Mouse (Mus musculus) frontal cortex, postnatal 25 days (tissue): ENCODE data around the gene Dus3l.

ENCODE experiments used
- DNase-seq, 2 experiments: peaks; one replicate each; pipeline ENCODE4 v3.0.0; 2022; ENCODE audit warnings: low spot score in 2 of 2

Gene Dus3l

GRCm38 (mm10) chr17:56789286-56789685, 24.7 kb downstream of the Dus3l start:
- no peak for DNase-seq

DNA sequence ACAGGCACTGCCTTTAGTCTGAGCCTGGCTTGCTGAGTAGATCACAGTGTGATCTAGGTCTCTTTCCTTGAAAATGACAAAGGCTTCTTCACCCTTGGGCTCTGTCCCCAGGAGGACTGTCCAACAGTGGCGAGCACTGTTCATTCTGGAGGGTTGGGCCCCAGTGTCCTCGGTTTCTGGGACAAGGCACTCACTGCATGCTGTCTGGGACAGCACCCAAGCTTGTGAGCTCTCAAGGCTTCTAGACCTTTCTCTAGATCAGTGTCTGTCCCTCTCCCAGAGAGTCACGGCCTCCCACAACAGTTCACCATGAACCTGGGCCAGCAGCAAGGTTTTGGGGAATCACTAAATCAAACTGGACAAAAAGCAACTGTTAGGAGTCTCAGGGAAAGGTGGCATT, 28.0 kb downstream of the Dus3l start:
- no peak for DNase-seq

GRCm38 (mm10) chr17:56793614-56794319, 29.2 kb downstream of the Dus3l start:
- no peak for DNase-seq

DNA sequence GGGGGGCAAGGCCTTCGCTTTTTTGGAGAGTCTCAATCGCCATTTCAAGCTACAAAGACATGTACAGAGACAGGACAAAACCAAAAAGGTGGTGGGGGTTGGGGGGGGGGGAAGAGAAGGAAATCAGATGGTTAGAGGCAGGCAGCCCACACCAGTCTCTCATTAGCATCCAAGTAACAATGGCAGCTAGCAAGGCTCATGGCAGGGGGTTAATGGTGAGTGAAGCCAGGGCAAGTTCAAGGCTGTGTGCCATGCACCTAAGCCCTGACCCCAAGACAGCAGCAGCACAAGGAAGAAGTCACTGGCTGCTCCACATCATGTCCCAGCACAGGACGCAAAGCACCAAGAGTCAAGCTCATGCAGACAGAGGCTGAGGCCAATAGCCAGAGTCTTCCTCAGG, 34.7 kb downstream of the Dus3l start:
- no peak for DNase-seq

DNA sequence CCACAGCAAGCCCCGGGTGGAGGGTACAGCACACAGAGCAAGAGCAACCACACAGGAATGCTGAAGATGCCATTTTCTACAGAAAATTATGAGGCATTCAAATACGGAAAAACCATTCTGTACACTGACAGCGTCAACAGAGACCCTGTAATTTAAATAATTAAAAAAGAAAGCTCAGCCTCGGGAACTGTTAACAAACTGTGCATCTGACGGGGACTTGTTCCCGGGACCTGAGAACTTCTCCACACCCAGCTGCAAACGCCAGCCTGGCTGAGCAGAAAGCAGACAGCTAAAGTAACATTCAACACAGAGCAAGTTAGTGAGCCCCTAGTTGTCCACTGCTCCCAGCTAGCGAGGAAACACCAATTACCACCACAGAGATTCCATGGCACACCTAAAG, 37.5 kb downstream of the Dus3l start:
- DNase-seq = no peak

DNA sequence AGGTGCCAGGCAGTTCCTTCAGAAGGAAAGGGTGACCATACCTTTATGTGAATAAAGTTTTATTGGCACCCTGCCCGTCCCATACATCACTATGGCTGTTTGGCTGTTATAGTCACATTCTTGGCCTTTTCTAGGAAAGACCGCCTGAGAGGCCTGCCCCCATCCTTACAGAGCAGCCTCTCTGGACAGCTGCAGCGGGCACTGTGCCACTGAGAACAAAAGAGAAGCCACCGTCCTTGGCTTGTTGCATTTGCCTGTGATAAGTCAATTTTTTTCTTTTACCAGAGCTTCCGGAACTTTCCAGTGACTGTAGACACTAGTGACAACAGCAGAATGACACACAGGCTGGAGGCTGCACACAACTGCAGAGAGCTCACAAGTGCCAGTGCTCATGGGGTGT, 40.4 kb downstream of the Dus3l start:
- DNase-seq = no peak

DNA sequence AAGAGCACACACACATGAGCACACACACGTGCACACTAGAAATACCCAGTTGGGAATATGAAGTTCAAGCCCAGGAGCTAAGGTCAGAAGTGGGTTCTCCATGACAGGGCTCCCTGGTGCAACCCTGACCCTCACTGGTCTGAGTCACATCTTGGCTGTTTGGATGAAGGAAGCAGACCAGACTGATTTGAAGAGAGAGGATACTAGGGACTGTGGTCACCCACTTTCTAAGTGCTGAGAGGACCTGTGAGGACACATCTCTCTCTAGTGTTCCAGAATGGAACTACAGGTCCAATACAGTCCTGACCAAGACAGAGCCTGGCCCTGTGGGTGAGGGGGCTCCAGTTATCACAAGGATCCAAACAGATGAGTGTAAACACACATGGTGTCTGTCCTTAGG, 41.2 kb downstream of the Dus3l start:
- no peak for DNase-seq

- DNase-seq = peak; percentile 72 to 78
These were observed 44.0 kb downstream of the Dus3l start for GRCm38 (mm10) chr17:56808518-56808917.

DNA sequence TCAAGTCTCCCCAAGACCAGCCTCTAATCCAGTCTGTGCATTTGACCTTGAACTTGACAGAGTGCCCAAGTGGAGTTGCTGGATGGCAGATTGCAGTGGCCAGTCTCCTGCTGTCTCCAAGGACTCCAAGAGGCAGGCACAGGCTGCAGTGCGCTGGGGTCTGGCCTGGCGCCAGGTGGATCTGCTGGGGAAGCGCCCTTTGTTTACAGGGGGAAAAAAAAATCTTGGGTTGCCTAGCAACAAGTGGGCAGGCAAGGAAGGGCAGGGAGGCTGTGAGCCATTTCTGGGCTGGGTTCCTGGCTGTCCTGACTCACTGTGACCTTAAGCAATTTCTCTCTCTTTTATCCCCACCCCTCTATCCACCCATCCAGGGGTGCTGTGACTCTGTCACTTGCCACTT, 45.7 kb downstream of the Dus3l start:
- peak; percentile 50 to 57 for DNase-seq

DNA sequence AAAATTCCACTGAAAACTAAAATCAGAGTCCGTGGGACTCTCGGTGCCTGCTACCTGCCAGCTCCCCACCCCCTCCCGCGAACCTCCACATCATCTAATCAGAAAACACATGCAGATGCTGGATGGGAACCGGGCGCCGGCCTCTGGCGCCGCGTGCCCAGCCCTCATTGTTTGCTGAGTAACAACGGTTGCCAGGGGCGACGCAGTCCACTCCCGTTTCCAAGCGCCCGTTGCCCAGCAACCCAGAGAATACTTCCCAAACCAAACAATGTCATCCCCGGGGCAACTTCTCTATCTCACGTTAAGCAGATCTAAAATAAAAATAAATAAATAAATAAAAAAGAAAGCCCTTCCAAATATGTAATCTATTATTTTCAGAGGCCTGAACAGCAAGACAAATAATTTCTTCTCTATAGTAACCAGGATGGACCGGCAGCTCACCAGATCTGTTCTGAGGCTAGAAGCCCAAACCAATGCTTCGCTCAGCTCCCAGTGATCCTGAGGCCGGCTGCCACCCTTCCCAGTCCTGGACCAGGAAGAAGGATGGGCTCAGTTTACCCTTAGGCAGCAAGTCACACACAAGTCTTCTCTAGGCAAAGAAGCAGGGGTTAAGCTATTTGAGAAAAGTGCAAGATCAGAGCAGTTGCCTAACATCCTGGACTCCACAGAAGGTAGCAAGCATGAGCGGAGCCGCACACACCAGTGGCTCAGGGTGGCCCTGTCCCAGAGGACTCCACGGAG, 49.9 kb downstream of the Dus3l start:
- DNase-seq = peak; percentile 62 to 67

DNA sequence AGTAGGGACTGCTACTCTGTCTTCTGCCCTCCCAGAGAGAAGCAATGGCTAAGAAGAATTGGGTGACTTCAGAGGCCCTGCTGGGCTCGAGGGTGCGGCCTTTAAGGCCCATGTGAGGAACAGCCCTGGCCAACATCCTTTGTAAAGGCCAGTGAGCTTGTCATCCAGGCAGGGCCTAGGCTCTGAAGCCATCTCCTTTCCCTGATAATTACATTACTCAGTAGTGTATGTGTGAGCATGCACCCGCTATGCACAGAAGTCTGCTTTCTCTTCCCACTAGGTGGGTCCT, 50.4 kb downstream of the Dus3l start:
- no peak for DNase-seq

DNA sequence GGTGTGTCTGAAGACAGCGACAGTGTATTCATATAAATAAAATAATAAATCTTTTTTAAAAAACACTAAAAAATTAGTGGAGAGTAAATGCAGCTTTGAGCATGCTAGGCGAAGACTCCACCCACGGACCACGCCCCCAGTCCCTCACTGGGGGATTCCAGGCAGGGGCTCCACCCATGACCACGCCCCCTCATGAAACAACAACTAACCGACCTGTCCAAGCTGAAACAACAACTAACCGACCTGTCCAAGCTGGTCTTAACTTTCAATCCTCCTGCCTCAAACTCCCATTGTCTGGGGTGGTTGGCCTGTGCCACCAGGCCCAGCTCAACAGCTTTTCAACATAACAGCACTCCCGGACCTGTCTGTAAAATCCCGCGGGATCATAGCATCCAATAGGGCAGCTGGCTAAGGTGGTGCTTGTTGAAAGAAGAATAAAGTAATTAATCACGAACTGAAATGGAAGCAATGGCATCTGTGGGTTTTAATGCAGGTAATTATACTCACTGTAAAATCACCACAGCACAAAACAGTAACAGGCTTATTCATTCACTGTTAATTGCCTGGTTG, 53.6 kb downstream of the Dus3l start:
- DNase-seq = no peak

DNA sequence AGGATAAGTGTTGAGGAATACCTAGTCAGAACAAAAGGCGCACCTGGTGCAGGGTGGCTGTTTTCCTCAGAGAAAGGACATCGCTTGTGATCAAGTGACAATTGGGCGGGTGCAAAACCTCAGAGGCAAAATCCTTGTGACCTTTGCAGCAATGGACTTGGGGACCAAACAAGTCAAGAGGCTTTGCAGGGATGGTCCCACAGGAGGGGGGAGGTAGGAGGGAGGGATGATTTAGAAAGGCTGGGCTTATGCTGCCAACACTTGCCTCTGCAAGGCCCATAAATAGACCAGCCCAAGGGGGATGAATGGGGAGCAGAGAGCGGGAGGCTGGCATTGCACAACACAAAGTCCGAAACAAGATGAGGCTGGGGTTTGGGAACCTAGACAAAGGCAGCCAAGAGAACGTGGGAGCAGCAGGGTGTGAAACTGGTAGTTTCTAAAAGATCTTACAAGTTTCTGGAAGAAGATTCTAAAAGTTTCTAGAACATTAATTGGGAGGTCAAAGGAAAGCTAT, 54.5 kb downstream of the Dus3l start:
- DNase-seq = no peak
